Mouse (Mus musculus) right cerebral cortex, postnatal 36 days (tissue): Measurements from ENCODE around the gene Foxd3.

Experiments used
- DNase-seq, 2 experiments: peaks; one replicate each; pipeline ENCODE4 v3.0.0; 2022; ENCODE audit warnings: low spot score in 2 of 2, mixed read lengths in 1 of 2

Foxd3 gene

GRCm38 (mm10) chr4:99657430-99657820 lies 1.3 kb downstream of the Foxd3 start:
- no peak for DNase-seq

DNA sequence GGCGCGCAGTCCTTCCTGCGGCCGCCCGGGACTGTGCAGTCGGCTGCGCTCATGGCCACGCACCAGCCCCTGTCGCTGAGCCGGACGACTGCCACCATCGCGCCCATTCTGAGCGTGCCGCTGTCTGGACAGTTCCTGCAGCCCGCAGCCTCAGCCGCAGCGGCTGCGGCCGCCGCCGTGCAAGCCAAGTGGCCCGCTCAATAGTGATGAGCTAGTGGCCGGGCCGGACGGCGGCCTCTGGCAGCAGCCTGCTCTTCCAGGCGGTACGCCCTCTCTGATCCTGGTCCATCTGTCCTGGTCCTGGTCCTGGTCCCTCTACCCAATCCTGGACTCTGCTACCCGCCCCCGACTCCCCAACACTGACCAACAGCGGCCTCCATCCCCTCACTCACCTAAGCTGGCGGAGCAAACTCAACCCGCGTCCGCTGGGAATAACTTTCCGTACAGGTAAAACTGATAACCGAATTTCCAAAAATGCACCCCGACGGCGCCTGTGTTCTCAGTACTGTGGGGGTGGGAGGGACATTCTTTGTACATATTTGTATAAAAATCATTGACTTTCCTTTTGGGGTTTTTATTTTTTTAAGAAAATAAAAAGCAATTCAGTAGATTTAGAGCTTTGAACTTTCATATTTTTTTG lies 1.9 kb downstream of the Foxd3 start:
- DNase-seq, result no peak

GRCm38 (mm10) chr4:99658881-99659280 lies 2.8 kb downstream of the Foxd3 start:
- DNase-seq, result no peak

DNA sequence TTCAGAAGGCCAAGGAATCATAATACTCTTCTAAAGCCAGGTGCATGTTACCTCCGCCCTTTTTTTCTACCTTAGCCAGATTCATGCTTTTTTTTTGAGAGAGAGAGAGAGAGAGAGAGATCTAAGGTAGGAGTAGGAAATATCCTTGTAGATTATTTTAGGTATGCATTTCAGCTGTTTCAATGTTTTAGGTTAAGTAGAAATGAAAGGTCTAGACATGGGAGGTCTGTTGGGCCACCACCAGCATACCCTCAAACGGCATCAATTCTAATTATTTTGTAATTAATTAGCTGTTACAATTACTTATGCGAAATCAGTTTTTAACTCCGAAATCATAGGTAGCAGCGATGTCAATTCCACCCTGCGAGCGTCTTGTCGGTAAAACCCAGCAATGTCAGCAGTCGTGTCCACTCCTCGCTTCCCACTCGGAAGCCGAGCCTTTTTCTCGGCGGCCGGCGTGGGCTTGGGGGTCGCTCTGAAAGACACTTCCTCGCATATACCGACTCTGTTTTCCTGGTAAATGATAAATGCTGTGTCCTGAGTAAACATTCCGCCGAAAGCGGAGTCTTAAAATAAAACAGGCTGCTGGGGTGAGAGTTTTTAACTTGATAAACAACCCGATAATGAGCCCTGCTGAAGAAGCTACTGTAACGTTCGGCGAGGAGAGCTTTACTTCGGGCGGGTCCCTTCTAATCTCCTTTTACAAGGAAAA lies 3.4 kb downstream of the Foxd3 start:
- no peak for DNase-seq

- no peak for DNase-seq
Observed at GRCm38 (mm10) chr4:99660073-99660611, 4.0 kb downstream of the Foxd3 start.

DNA sequence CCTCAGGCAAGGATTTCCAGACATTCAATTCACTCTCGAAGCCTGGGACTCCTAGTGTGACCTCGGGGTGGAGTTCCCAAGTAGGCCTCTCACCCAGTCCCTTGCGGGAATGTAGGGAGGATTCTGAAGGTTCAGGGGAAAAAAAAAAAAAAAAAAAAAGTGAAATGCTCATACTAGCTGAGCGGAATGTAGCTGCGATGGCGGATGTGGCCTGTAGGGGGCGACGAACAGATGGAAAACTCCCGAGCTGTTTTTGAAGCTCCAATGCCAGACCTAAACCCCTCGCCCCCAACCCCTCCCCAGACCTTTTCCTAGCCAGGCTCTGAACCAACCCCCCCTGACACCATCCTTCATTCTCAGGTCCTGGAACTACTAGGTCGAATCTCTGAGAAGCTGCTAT lies 4.9 kb downstream of the Foxd3 start:
- DNase-seq, result no peak

DNA sequence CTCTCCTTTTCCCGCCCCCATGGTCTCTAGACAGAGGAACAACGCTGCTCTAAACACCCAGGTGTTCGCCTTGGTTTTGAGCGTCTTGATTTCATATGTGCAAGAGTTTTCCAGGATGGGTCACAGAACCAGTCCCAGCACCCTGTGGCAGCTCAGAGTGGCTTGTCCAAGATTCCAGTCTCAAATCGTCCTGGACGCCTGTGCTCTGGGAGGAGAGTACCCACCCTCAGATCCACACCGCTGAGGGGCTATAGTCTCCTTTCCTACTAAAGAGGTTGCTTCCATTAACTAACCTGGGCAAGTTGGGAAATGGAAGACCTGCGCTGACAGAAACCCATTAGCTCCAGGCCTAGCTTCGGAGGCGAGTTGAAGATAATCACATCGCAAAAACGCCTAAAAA lies 5.9 kb downstream of the Foxd3 start:
- DNase-seq, result no peak

- no peak for DNase-seq
Observed at GRCm38 (mm10) chr4:99662431-99662830, 6.3 kb downstream of the Foxd3 start.

DNA sequence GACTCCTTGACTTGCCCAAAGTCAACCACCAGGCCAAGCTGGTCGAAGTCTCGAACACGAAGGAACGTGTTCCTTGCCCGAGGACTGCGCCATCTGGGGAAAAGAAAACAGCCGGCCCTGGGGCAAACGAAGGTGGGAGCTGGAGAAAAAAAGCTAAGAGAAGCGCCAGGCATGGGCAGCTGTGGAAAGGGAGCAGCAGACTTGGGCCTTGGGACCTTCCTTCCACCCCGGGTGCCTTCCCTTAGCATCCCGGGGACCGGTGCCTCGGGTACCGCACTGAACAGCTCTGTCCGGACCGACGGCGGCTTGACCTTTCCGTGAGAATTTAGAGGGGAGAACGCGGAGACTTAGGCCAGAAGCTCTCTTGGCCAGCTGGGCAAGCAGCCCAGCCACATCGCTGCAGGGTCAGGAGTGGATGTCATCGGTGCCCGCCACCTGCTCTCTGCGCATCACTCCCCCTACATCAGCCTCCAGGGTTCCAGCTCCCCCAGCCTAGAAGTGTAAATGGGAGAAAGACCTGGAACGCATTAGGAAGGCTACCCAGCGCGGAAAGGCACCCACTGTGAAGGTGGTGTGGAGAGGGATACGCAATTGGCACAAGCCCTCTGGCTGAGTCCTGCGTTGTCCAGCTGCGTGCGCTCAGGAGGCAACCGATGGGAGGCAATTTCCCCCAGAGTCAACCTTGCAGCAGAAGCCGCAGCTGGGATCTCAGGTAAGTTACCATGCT lies 6.9 kb downstream of the Foxd3 start:
- no peak for DNase-seq

DNA sequence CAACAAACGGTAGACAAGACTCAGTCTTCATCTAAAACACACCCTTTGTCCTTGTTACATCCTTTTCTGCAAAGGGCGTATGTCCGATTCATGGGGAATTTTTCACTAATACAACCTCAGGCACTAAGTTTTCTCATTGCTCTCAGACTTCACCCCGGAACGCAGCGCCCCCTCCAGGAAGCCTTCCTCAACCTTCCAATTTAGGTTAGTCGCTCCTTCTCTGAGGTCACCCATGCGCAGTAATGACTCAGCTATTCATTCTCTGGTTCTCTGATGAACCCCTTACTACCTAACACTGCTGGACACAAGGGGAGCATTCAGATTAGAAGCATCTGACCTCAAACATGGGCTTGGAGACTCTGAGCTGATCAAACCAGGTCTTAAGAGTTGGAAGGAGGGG lies 7.6 kb downstream of the Foxd3 start:
- no peak for DNase-seq

DNA sequence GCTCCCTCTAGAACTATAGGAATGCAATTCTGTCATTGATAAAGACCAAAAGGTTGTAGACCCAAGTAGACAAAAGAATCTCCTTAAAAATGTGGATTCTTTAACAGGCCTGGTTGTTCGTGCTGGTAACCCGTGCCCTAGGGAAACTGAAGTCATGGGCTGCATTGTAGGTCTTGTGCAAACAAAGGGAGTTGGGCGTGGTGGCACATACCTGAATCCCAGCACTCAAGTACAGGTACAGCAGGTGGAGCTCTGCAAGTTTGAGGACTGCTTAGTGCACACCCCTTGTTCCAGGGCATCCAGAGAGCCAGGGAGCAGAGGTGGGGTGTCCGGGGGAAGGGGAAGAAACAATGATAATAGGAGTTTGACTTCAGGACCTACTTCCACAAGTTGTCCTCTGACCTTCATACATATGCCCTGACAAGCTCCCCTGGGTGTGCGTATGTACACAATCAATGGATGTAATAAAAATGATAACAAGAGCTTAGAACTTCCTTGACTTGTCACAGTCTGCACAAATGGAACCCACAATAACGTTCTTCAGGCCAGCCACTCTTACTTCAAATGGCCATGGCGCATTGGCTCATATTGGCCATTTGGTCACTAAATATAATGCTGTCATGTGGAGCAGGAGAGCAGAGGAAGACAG lies 14.2 kb downstream of the Foxd3 start:
- no peak for DNase-seq

- no peak for DNase-seq
Observed at GRCm38 (mm10) chr4:99675191-99675590, 19.1 kb downstream of the Foxd3 start.

DNA sequence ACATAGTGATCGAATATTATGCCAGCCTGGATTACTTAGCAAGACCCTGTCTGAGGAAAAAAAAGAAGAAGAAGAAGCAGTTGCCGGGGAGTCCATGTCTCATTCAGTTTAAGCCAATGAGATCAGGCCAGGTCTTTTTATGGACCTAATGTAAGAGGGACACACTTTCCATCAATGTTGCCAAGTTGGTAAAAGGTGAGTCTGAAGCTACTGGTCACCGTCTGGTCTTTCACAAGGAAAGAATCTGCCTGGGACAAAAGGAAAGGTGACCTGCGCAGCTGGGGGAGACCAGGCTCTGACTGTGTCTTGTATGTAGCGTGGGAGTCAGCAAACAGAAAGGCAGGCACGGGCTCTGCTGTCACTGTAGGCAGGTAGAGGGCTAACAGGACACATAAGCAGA lies 27.8 kb downstream of the Foxd3 start:
- DNase-seq, result no peak

GRCm38 (mm10) chr4:99686308-99686707 lies 30.2 kb downstream of the Foxd3 start:
- no peak for DNase-seq
